Mouse (Mus musculus) forebrain, embryonic 16.5 days (tissue): Measurements from ENCODE around the gene Dnaaf2. TPM values are rescaled to one million over a fixed set of nuclear protein-coding genes. Genes with fewer than 3 reads are reported as not detected.

Experiments used
- ATAC-seq: fragments of 200-750 bp; cut with Nextera tagmentation; 2 replicates; pipeline ENCODE4 v1.8.0; 2017; ENCODE audit warnings: mild to moderate bottlenecking, moderate library complexity
- H3K27ac ChIP-seq: fragments of 300-500 bp; sonication (generic); 2 replicates; pipeline ENCODE4 v1.5.1; 2014; ENCODE audit warnings: low read length, control low read depth
- H3K27me3 ChIP-seq: fragments of 300-500 bp; sonication (generic); replicated peaks from 2 replicates; pipeline ENCODE4 v1.6.1; 2014; ENCODE audit warnings: low read length; ENCODE audit not compliant: control insufficient read depth, insufficient read depth
- H3K36me3 ChIP-seq: fragments of 300-500 bp; sonication (generic); 2 replicates; pipeline ENCODE4 v1.6.1; 2014; ENCODE audit not compliant: control insufficient read depth, insufficient read depth
- H3K4me1 ChIP-seq: fragments of 300-500 bp; sonication (generic); replicated peaks from 2 replicates; pipeline ENCODE4 v1.6.1; 2014; ENCODE audit warnings: low read length; ENCODE audit not compliant: control insufficient read depth, insufficient read depth
- H3K4me2 ChIP-seq: fragments of 300-500 bp; sonication (generic); 2 replicates; pipeline ENCODE4 v1.6.1; 2014; ENCODE audit warnings: mild to moderate bottlenecking, low read length, control low read depth
- H3K4me3 ChIP-seq: fragments of 300-500 bp; sonication (generic); replicated peaks from 2 replicates; pipeline ENCODE4 v1.5.1; 2014; ENCODE audit warnings: mild to moderate bottlenecking, low read length, control low read depth
- H3K9ac ChIP-seq: fragments of 300-500 bp; sonication (generic); replicated peaks from 2 replicates; pipeline ENCODE4 v1.6.1; 2014; ENCODE audit warnings: low read depth, low read length, control low read depth
- H3K9me3 ChIP-seq: fragments of 300-500 bp; sonication (generic); 2 replicates; pipeline ENCODE4 v1.6.1; 2016; ENCODE audit warnings: low read length; ENCODE audit not compliant: control insufficient read depth
- WGBS: fragments of 180-500 bp; shearing (Covaris S2); extraction: QIAGEN DNeasy Blood & Tissue Kit; methylation state at CpG from one replicate; pipeline ENCODE4 v1.1.7; 2014; 5-methylcytosine and 5-hydroxymethylcytosine counted together
- polyA plus RNA-seq: library from polyadenylated mRNA; unstranded; fragments of >200 nt; fragmentation: Nextera tagmentation; extraction: Ambion mirVana; gene quantifications from 2 replicates; pipeline ENCODE4 v1.2.1, GENCODE M21; 2015

The Dnaaf2 gene
- polyA plus RNA-seq, 1 experiment from 2014 or later, result 9.1 TPM

GRCm38 (mm10) chr12:69204052-69204833 is 6.0 kb upstream of the Dnaaf2 start, which contains the start of gene Gm49384:
TSS of gene Gm49384 (minus strand) at chr12:69204267.
- no peak within 1 kb of the TSS for H3K4me3 ChIP-seq
- H3K27ac ChIP-seq, result no peak within 1 kb of the TSS
- 0 out of 2 replicates have a peak, but pooled peaks have one; percentile 33 for ATAC-seq
- no peak within 1 kb of the TSS for H3K4me2 ChIP-seq
- no peak within 1 kb of the TSS for H3K9ac ChIP-seq
- H3K9me3 ChIP-seq, result no peaks in the 10 kb centered on the region
- 0 out of 2 replicates have a peak, but pooled peaks cover 6% of the 10 kb centered on the region for H3K36me3 ChIP-seq
- WGBS, result 74% methylated on average over 16 of the region's 16 CpGs
- no peaks in the 10 kb centered on the region for H3K27me3 ChIP-seq
- peaks cover 3% of the 10 kb centered on the region; the same call in 1 of the 2 replicates for H3K4me1 ChIP-seq

DNA sequence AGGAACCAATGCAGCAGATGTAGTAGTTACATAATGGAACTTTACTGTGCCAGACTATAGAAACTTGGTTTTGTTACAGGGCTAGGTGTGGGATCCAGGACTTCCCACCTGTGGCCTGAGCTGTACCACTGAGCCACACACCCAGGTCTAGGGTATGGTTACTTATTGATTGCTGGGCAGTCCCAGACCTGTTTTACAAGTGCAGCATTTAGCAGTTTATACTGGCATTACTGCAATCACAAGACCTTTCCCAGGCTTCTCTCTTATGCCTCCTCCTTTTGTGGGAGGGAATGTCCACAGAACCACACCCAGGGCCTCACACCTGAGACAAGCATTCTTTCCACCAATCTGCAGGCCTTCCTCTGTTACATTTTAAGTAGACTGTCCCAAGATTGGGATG is 756 bp upstream of the Dnaaf2 start:
- H3K9ac ChIP-seq, result no peak overlapping the region
- H3K4me2 ChIP-seq, result no peak overlapping the region

GRCm38 (mm10) chr12:69197378-69198163 is 658 bp downstream of the Dnaaf2 start:
- Histone ChIP-seq H3K4me1 (peaks cover 23% of the 10 kb centered on the region), H3K27me3 (no peaks in the 10 kb centered on the region), H3K36me3 (0 out of 2 replicates have a peak, but pooled peaks cover 6% of the 10 kb centered on the region), H3K27ac (peak overlapping the region; percentile 72), H3K4me2 (peak overlapping the region; percentile 95), H3K4me3 (peak overlapping the region; percentile 70), H3K9ac (peak overlapping the region; percentile 70), H3K9me3 (no peaks in the 10 kb centered on the region)
- under 1% methylated on average over 92 of the region's 94 CpGs for WGBS
- peak; percentile 78 for ATAC-seq

More for the DNA sequence above, 756 bp upstream of the Dnaaf2 start:
- no peak overlapping the region for H3K4me3 ChIP-seq
- 0 out of 2 replicates have a peak, but pooled peaks cover 6% of the 10 kb centered on the region for H3K36me3 ChIP-seq
- H3K27me3 ChIP-seq, result no peaks in the 10 kb centered on the region
- no peak overlapping the region for H3K27ac ChIP-seq
- H3K4me1 ChIP-seq, result peaks cover 23% of the 10 kb centered on the region
- H3K9me3 ChIP-seq, result no peaks in the 10 kb centered on the region
- ATAC-seq, result no peak

GRCm38 (mm10) chr12:69196444-69197377 is 1.5 kb downstream of the Dnaaf2 start, which contains the start of gene Gm49383:
TSS of gene Gm49383 (minus strand) at chr12:69197104.
- ATAC-seq, result peak; percentile 80
- 0% methylated on average over 75 of the region's 75 CpGs for WGBS
- Histone ChIP-seq H3K4me3 (peak within 1 kb of the TSS; percentile 70), H3K9ac (peak within 1 kb of the TSS; percentile 70), H3K27me3 (no peaks in the 10 kb centered on the region), H3K9me3 (no peaks in the 10 kb centered on the region), H3K27ac (peak within 1 kb of the TSS; percentile 72), H3K36me3 (0 out of 2 replicates have a peak, but pooled peaks cover 6% of the 10 kb centered on the region), H3K4me1 (peaks cover 23% of the 10 kb centered on the region), H3K4me2 (peak within 1 kb of the TSS; percentile 95)

DNA sequence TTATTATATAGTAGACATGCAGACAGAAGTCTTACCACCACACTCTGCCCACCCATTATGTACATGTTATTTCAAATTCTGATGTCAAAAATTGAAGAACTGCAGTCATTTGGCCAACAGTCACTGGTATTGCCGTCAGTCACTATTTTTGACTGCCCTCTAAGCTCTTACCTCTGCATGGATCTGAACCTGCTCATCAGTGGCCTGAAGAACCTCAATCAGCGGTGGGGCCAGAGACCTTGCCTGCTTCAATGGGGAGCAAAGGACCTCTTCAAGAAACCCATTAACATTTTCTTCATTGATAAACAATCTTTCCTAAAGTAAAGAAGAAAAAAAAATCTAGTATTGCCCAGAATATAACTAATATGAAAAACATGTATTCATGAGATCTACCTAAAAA is 5.6 kb downstream of the Dnaaf2 start:
- no peak overlapping the region for H3K9ac ChIP-seq
- H3K27ac ChIP-seq, result no peak overlapping the region
- no peaks in the 10 kb centered on the region for H3K27me3 ChIP-seq
- 94% methylated on average over 2 of the region's 2 CpGs for WGBS
- no peak overlapping the region for H3K4me3 ChIP-seq
- H3K4me2 ChIP-seq, result no peak overlapping the region
- H3K4me1 ChIP-seq, result peaks cover 11% of the 10 kb centered on the region
- no peak for ATAC-seq
- H3K9me3 ChIP-seq, result no peaks in the 10 kb centered on the region
- peaks cover 4% of the 10 kb centered on the region; the same call in 1 of the 2 replicates for H3K36me3 ChIP-seq

GRCm38 (mm10) chr12:69191396-69191795 is 6.8 kb downstream of the Dnaaf2 start:
- Histone ChIP-seq H3K9ac (no peak overlapping the region), H3K36me3 (peaks cover 4% of the 10 kb centered on the region; the same call in 1 of the 2 replicates), H3K4me2 (no peak overlapping the region), H3K9me3 (no peaks in the 10 kb centered on the region), H3K27me3 (no peaks in the 10 kb centered on the region), H3K4me1 (peaks cover 19% of the 10 kb centered on the region), H3K27ac (no peak overlapping the region), H3K4me3 (no peak overlapping the region)
- 86% methylated on average over 5 of the region's 5 CpGs for WGBS
- ATAC-seq, result no peak

DNA sequence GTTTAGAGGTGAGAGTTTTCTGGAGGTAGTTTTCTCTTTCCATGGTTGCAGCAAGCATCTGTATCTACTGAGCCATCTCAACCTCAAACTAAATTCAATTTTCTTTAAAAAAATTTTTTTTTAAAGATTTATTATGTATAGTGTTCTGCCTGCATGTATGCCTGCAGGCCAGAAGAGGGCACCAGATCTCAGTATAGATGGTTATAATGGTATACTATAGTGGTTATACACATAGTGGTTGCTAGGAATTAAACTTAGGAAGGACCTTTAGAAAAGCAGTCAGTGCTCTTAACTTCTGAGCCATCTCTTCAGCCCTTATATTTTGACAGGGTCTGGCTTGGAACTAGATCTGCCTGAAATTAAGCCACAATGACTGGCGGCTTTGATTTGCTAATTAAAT is 7.7 kb downstream of the Dnaaf2 start:
- WGBS, result 91% methylated on average over 1 of the region's 1 CpGs
- H3K27me3 ChIP-seq, result no peaks in the 10 kb centered on the region
- no peak for ATAC-seq

GRCm38 (mm10) chr12:69190074-69190473 is 8.2 kb downstream of the Dnaaf2 start:
- Histone ChIP-seq H3K9me3 (no peaks in the 10 kb centered on the region), H3K9ac (no peak overlapping the region), H3K4me1 (peaks cover 15% of the 10 kb centered on the region), H3K27me3 (no peaks in the 10 kb centered on the region), H3K4me3 (no peak overlapping the region), H3K4me2 (no peak overlapping the region), H3K27ac (no peak overlapping the region), H3K36me3 (peaks cover 4% of the 10 kb centered on the region; the same call in 1 of the 2 replicates)
- no peak for ATAC-seq
- 94% methylated on average over 9 of the region's 9 CpGs for WGBS

More for the DNA sequence above, 7.7 kb downstream of the Dnaaf2 start:
- Histone ChIP-seq H3K9ac (no peak overlapping the region), H3K4me3 (no peak overlapping the region), H3K4me1 (peaks cover 13% of the 10 kb centered on the region), H3K9me3 (no peaks in the 10 kb centered on the region), H3K4me2 (no peak overlapping the region), H3K36me3 (peaks cover 4% of the 10 kb centered on the region; the same call in 1 of the 2 replicates), H3K27ac (no peak overlapping the region)
